Mouse (Mus musculus) thymus, postnatal 10 days (tissue): Measurements from ENCODE around the gene Hectd2.

Source experiments
- DNase-seq, 2 experiments: peaks; one replicate each; pipeline ENCODE4 v3.0.0; 2021; ENCODE audit warnings: low spot score in 2 of 2

Gene Hectd2

DNA sequence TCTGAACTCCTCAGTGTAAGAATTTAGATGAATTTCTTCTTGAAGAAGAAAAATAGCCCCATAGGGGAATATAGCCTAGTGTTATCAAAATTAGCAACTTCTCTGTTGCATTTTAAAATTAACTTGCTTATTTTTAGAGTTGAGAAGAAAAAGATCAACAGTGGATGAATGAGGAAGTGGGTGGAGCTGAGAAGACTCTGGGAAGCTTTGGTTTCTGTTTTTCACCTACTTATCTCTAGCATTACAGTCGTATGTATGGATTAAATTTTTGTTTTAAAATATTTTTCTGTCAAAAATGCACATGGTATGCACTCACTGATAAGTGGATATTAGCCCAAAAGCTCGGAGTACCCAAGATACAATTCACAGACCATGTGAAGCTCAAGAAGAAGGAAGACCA is 6.7 kb downstream of the Hectd2 start:
- DNase-seq, result no peak

DNA sequence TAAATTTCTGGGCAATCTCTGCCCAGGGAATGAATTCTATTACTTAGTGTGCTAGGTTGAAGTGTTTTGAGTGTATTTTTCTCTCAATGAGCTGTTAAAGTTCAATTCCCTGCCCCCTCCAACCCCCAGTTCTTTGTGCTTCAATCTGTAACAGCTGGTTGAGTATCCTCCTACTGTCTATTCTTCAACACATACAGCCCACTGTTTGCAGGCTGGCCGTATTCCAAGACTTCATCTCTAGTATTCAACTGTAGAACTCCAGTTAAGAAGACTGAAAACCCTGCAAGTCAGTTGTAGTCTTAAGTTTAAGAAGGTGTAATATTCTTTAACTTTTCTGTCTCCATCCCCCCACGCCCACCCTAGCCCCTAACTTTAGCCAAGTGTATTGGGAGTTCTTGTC is 10.0 kb downstream of the Hectd2 start:
- no peak for DNase-seq

DNA sequence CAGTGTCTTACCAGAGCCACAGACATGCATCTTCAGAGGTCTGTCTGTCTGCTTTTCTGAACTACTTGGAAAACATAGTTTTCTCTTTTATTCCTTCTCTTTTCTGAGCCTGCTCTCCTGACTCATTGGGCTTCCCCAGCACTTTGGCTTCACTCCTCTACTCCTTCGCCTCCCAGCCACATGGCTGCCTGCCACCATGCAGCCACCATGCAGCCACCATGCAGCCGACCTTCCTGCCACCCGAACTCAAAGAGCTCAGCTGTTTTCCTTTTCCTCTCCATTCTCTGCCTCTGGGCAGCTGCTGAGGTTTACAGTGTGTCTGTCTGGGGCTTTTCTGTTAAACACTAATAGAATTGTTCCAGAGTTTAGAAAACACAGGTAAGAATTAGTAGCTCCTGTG is 19.5 kb downstream of the Hectd2 start:
- no peak for DNase-seq

DNA sequence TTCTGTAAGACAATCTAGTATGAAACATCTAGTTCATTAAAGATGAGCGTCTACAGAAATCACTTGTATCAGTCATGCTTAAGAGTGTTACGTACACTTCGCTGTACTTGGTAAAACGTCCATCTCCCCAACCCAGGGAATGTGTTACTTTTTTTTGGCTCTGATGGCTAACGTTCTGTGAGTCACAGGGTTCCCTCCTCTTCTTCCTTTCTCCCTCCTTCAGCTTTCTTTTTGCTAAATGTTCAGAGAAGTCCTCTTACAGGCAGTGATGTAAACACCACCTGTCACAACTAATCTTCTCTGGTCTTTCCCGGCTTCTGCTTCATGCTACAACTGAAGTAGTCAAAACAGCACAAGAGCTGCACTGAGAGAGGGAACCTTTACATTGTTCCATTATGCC is 20.7 kb downstream of the Hectd2 start:
- DNase-seq, result no peak

DNA sequence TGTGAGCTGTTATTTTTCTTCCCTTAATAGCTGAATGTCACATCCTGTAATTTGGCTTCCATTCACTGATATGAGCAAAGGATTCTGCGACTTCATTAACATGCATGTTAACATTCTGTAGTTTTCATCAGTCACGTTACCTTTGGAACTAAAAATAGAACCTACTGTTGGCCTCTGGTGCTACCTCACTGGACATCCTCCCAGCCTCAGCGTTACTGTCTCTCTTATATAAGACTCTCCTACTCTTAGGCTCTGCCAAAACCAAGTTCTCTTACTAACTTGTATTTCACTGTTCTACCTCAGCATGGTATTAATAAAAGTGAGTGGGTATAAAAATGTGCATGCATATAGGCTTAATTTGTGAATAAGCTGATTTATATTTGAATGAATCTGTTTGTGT is 26.4 kb downstream of the Hectd2 start:
- DNase-seq, result no peak

DNA sequence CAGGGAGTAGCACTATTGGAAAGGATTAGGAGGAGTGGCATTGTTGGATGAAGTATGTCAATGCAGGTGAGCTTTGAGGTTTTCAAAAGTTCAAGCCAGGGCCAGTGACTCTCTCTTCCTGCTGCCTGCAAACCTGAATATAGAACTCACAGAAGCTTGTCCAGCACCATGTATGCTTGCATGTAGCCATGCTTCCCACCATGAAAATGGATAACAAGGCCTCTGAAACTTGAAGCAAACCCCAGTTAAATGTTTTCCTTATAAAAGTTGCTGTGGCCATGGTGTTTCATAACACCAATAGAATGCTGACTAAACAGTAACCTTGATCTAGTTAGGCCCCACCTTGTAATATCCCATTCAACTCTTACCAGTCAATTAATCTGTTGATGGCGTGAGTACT is 27.7 kb downstream of the Hectd2 start:
- no peak for DNase-seq

GRCm38 (mm10) chr19:36585505-36585904 is 31.1 kb downstream of the Hectd2 start:
- no peak for DNase-seq

DNA sequence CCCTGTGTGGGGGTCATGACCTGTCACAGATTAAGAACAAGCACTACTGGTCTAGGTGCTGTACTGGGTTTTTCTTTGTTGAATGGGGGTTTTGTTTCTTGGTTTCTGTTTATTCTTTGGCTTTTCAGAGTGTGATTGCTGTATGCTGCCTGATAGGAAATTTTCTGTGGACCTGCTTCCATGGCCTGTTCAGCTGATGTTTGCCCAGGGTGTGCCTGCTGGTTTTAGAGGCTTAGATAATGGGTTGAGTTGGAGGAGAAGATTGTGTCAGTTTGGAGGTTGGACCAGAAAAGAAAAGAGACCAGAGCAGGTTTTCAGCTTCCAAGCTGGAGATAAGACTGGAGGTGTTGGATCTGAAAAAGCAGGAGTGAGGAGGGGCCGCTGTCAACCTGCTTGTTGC is 40.0 kb downstream of the Hectd2 start:
- DNase-seq, result no peak

- DNase-seq, result no peak
Observed at GRCm38 (mm10) chr19:36601869-36602268, 47.4 kb downstream of the Hectd2 start.

- DNase-seq, result no peak
Observed at GRCm38 (mm10) chr19:36602535-36603312, 48.3 kb downstream of the Hectd2 start.

DNA sequence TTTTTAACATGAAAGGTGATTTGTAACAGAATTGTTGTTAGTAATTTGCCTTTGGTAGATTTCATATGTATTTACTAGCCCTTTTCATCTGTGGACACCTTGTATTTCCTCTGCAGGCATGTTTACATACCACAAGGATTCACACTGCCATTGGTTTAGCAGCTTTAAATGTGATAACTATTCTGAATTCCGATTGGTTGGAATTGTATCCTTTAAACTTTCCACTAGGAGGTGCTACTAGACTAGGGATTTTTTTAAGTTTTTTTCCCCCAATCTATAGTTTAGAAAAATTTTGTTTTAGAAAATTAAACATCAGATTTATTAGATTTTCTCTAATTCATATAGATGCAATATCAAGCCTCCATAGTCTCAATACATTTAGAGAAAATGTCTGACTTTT is 51.8 kb downstream of the Hectd2 start:
- DNase-seq, result no peak

DNA sequence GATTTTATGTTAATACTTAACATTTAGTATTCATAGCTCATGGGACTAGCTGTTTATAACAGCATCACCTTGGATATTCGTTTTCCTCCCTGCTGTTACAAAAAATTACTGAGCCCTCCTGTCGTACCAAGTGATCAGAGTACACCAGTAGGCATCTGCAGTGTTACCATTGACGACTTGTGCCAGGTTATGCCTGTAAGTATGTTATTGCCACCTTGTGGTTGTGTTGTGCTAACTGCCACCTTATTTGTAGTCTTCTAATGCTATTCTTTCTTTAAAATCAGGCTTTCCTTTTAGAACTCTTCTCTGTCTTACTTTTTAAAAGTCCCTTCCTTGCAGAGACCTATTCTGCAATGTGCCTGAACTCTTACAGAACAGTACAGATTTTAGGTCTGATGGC is 54.8 kb downstream of the Hectd2 start:
- DNase-seq, result no peak

- DNase-seq, result no peak
Observed at GRCm38 (mm10) chr19:36610309-36610708, 55.9 kb downstream of the Hectd2 start.

- DNase-seq, result no peak
Observed at GRCm38 (mm10) chr19:36625906-36626305, 71.5 kb downstream of the Hectd2 start.

DNA sequence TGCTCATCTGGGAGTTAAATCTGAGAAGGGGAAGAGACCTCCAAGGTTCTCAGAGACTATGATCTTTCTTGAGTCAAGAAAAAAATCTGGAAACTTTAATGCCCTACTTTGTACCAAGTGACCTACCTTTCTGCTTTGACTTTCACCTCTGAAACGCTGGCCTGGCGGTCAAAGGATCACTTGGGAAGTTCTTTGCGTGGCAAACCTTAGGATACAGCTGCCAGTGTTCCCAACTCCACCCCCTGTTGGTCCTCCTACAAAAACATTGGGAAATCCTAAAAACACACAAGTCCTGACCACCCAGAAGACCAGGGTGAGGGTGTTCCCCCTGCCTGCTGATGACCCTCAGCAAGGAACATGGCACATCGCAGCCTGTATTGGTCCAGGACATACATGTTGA is 72.4 kb downstream of the Hectd2 start:
- no peak for DNase-seq

- DNase-seq, result no peak
Observed at GRCm38 (mm10) chr19:36629394-36629910, 75.0 kb downstream of the Hectd2 start.

DNA sequence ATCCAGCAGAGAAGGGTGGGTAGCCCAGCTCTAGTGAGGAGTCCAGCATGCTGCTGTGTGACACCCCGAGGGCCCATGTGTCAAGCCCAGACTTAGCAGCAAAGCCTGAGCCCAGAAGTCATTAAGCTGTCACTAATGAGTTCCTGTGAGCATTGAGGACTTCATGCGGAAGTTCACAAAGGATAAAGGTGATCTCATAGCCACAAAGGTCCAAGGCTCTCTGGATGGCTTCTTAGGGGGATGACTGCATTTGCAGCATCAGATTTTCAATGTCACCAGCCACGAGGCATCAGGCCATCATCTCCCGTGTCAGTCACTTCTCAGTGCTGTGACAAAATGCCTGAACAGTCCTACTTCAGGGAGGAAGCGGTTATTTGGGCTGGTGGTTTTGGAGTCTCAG is 75.9 kb downstream of the Hectd2 start:
- DNase-seq, result no peak

DNA sequence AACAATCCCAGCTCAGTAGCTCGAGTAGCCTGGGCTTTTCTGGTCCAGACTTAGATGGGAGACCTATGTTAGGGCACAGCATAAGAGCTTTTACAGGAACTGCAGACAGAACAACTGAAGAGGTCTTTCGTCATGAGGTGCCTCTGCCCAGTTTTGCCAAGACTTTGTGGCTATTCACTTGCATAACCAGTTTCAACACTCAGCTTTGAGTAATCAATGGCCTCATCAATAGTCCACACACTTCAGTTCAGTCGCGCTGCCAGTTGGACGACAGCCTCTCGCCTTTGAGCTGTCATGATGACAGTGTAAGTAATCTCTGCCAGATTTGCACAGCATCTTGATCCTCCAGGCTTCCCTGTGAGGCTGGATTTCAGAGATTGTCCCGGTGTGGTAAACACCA is 80.3 kb downstream of the Hectd2 start:
- DNase-seq, result no peak

- DNase-seq, result no peak
Observed at GRCm38 (mm10) chr19:36637223-36637622, 82.8 kb downstream of the Hectd2 start.

DNA sequence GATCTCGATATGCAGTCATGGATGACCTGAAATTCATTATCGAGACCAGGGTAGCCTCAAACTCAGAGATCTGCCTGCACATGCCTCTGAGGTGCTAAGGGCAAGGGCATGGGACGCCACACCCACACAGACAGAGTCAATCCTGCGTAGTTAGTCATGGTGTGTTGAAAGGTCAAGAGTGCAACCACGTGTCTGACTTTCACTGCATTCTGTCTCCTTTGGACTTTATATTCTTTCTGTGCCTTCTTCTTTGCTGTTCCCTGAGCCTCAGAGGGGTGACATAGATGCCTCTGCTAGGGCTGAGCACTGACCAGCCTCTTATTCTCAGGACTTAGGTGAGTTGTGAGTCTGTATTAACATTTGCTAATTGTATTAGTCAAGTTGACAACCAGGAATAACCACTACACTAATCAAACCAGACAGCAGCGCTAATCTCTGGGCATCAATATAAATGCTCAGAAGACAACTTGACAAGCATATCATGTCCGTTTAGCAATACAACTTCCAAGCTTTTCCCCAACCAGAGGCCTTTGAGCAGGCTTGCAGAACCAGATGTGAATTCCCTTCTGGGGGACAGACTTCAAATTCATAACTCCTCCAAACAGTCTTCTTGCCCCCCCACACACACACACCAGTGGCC is 83.6 kb downstream of the Hectd2 start:
- DNase-seq, result no peak

DNA sequence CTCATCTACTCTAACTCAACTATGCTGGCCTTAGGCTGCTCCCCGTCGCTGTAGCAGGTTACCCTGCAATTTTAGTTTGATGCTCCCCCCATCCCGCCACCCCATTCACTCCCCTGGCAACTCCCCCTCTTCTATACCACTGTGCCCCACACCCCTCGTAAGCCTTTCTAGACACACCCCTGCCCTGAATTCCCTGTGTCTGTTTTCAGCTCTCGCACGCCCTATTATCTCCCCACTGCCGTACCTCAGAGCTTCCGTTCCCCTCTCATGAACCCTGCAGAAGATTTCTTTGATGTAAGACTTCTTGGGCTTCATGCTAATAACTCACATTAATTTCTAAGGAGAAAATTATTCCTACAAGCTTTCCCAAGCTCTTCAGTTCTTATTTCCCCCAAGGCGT is 84.6 kb downstream of the Hectd2 start:
- DNase-seq, result no peak

GRCm38 (mm10) chr19:36641128-36641527 is 86.7 kb downstream of the Hectd2 start:
- no peak for DNase-seq

- DNase-seq, result no peak
Observed at GRCm38 (mm10) chr19:36645308-36645889, 91.0 kb downstream of the Hectd2 start.
